Mouse (Mus musculus) kidney, embryonic 14.5 days (tissue): ENCODE results near the gene Tnfaip6. TPM values are rescaled to one million over a fixed set of nuclear protein-coding genes. Genes with fewer than 3 reads are reported as not detected.
"Not testable (repeated sequence)": the region's sequence is repeated elsewhere in the genome, so short reads cannot be mapped to it uniquely, and the experiment has no call there.

Experiments used
- ATAC-seq: fragments of 200-750 bp; cut with Nextera tagmentation; 2 replicates; pipeline ENCODE4 v1.8.0; 2017; ENCODE audit warnings: moderate number of reproducible peaks, mild to moderate bottlenecking, moderate TSS enrichment, moderate library complexity; ENCODE audit not compliant: low FRiP score, low TSS enrichment
- H3K27ac ChIP-seq: fragments of 300-500 bp; sonication (generic); 2 replicates; pipeline ENCODE4 v1.5.1; 2014; ENCODE audit warnings: low read depth, mild to moderate bottlenecking, low read length, moderate library complexity, mixed read lengths
- H3K27me3 ChIP-seq: fragments of 300-500 bp; sonication (generic); 2 replicates; pipeline ENCODE4 v1.6.1; 2014; ENCODE audit warnings: mild to moderate bottlenecking, low read length; ENCODE audit not compliant: control insufficient read depth, insufficient read depth
- H3K36me3 ChIP-seq: fragments of 300-500 bp; sonication (generic); 2 replicates; pipeline ENCODE4 v1.6.1; 2014; ENCODE audit warnings: low read length, mixed read lengths; ENCODE audit not compliant: control insufficient read depth, insufficient read depth
- H3K4me1 ChIP-seq: fragments of 300-500 bp; sonication (generic); 2 replicates; pipeline ENCODE4 v1.6.1; 2014; ENCODE audit warnings: low read length, mixed read lengths; ENCODE audit not compliant: control insufficient read depth, insufficient read depth
- H3K4me2 ChIP-seq: fragments of 300-500 bp; sonication (generic); replicated peaks from 2 replicates; pipeline ENCODE4 v1.6.1; 2014; ENCODE audit warnings: low read depth, mild to moderate bottlenecking, low read length
- H3K4me3 ChIP-seq: fragments of 300-500 bp; sonication (generic); 2 replicates; pipeline ENCODE4 v1.5.1; 2014; ENCODE audit warnings: mild to moderate bottlenecking, low read length
- H3K9ac ChIP-seq: fragments of 300-500 bp; sonication (generic); 2 replicates; pipeline ENCODE4 v1.6.1; 2014; ENCODE audit warnings: low read depth, mild to moderate bottlenecking, low read length, moderate library complexity
- H3K9me3 ChIP-seq: fragments of 300-500 bp; sonication (generic); 2 replicates; pipeline ENCODE4 v1.6.1; 2016; ENCODE audit warnings: low read length; ENCODE audit not compliant: control insufficient read depth
- WGBS: fragments of 180-500 bp; shearing (Covaris S2); extraction: QIAGEN DNeasy Blood & Tissue Kit; methylation state at CpG from one replicate; pipeline ENCODE4 v1.1.7; 2014; 5-methylcytosine and 5-hydroxymethylcytosine counted together
- polyA plus RNA-seq: library from polyadenylated mRNA; unstranded; fragments of >200 nt; fragmentation: Nextera tagmentation; extraction: Ambion mirVana; gene quantifications from 2 replicates; pipeline ENCODE4 v1.2.1, GENCODE M21; 2014

Tnfaip6 gene
- 7.7 and 8.2 TPM in 2 replicates for polyA plus RNA-seq

GRCm38 (mm10) chr2:52037882-52038281 lies at the start of gene Tnfaip6:
Gene Tnfaip6 (plus strand): TSS chr2:52038009.
- H3K9ac ChIP-seq: peak within 1 kb of the TSS; percentile 40; the same call in 1 of the 2 replicates
- H3K4me2 ChIP-seq: peak within 1 kb of the TSS; percentile 62
- WGBS: under 1% methylated on average over 17 of the region's 17 CpGs
- no peak within 1 kb of the TSS for H3K27ac ChIP-seq
- no peaks in the 10 kb centered on the region for H3K27me3 ChIP-seq
- no peaks in the 10 kb centered on the region for H3K9me3 ChIP-seq
- 0 out of 2 replicates have a peak, but pooled peaks have one; percentile 22 for ATAC-seq
- H3K4me3 ChIP-seq: peak within 1 kb of the TSS; percentile 47
- H3K36me3 ChIP-seq: no peaks in the 10 kb centered on the region
- H3K4me1 ChIP-seq: no peaks in the 10 kb centered on the region

GRCm38 (mm10) chr2:51989559-51989958 lies 48.2 kb upstream of the Tnfaip6 start:
- WGBS: 66% methylated on average over 2 of the region's 2 CpGs
- ATAC-seq: no peak
- H3K4me1 ChIP-seq: no peaks in the 10 kb centered on the region

GRCm38 (mm10) chr2:51991447-51991846 lies 46.4 kb upstream of the Tnfaip6 start:
- no peak overlapping the region for H3K4me2 ChIP-seq
- 88% methylated on average over 6 of the region's 6 CpGs for WGBS
- H3K9me3 ChIP-seq: no peaks in the 10 kb centered on the region
- no peaks in the 10 kb centered on the region for H3K36me3 ChIP-seq
- ATAC-seq: no peak
- H3K9ac ChIP-seq: no peak overlapping the region
- no peaks in the 10 kb centered on the region for H3K27me3 ChIP-seq
- H3K4me1 ChIP-seq: no peaks in the 10 kb centered on the region
- no peak overlapping the region for H3K27ac ChIP-seq
- H3K4me3 ChIP-seq: no peak overlapping the region

More at GRCm38 (mm10) chr2:51989559-51989958, 48.2 kb upstream of the Tnfaip6 start:
- H3K4me2 ChIP-seq: no peak overlapping the region
- H3K27ac ChIP-seq: no peak overlapping the region
- H3K4me3 ChIP-seq: no peak overlapping the region
- H3K9ac ChIP-seq: no peak overlapping the region
- no peaks in the 10 kb centered on the region for H3K36me3 ChIP-seq
- no peaks in the 10 kb centered on the region for H3K27me3 ChIP-seq
- no peaks in the 10 kb centered on the region for H3K9me3 ChIP-seq

GRCm38 (mm10) chr2:51999996-52000395 lies 37.8 kb upstream of the Tnfaip6 start:
- no peak overlapping the region for H3K27ac ChIP-seq
- H3K4me1 ChIP-seq: no peaks in the 10 kb centered on the region
- ATAC-seq: no peak

GRCm38 (mm10) chr2:52001521-52001920 lies 36.3 kb upstream of the Tnfaip6 start:
- Histone ChIP-seq H3K4me2 (no peak overlapping the region), H3K9ac (no peak overlapping the region), H3K27ac (no peak overlapping the region), H3K36me3 (no peaks in the 10 kb centered on the region), H3K4me1 (no peaks in the 10 kb centered on the region), H3K9me3 (no peaks in the 10 kb centered on the region), H3K27me3 (no peaks in the 10 kb centered on the region), H3K4me3 (no peak overlapping the region)
- 91% methylated on average over 8 of the region's 8 CpGs for WGBS
- ATAC-seq: no peak

More at GRCm38 (mm10) chr2:51999996-52000395, 37.8 kb upstream of the Tnfaip6 start:
- H3K4me2 ChIP-seq: no peak overlapping the region
- no peak overlapping the region for H3K4me3 ChIP-seq
- WGBS: 62% methylated on average over 7 of the region's 7 CpGs
- H3K9ac ChIP-seq: no peak overlapping the region
- H3K27me3 ChIP-seq: no peaks in the 10 kb centered on the region
- H3K36me3 ChIP-seq: no peaks in the 10 kb centered on the region
- no peaks in the 10 kb centered on the region for H3K9me3 ChIP-seq

GRCm38 (mm10) chr2:52002299-52002698 lies 35.5 kb upstream of the Tnfaip6 start:
- WGBS: 90% methylated on average over 10 of the region's 10 CpGs
- not testable (repeated sequence) for H3K9me3 ChIP-seq

GRCm38 (mm10) chr2:52006380-52006779 lies 31.4 kb upstream of the Tnfaip6 start:
- Histone ChIP-seq H3K36me3 (no peaks in the 10 kb centered on the region), H3K27ac (no peak overlapping the region), H3K27me3 (no peaks in the 10 kb centered on the region), H3K9me3 (no peaks in the 10 kb centered on the region), H3K9ac (no peak overlapping the region), H3K4me3 (no peak overlapping the region), H3K4me1 (no peaks in the 10 kb centered on the region), H3K4me2 (no peak overlapping the region)
- ATAC-seq: no peak
- 85% methylated on average over 3 of the region's 3 CpGs for WGBS

More at GRCm38 (mm10) chr2:52002299-52002698, 35.5 kb upstream of the Tnfaip6 start:
- not testable (repeated sequence) for H3K9ac ChIP-seq, H3K36me3 ChIP-seq, ATAC-seq, H3K4me2 ChIP-seq, H3K4me1 ChIP-seq, H3K27me3 ChIP-seq, H3K4me3 ChIP-seq, H3K27ac ChIP-seq

GRCm38 (mm10) chr2:52011820-52012219 lies 26.0 kb upstream of the Tnfaip6 start:
- H3K9me3 ChIP-seq, H3K4me2 ChIP-seq, H3K4me1 ChIP-seq, H3K36me3 ChIP-seq, H3K27ac ChIP-seq, H3K4me3 ChIP-seq, ATAC-seq, H3K9ac ChIP-seq, H3K27me3 ChIP-seq: not testable (repeated sequence)
- 84% methylated on average over 3 of the region's 3 CpGs for WGBS

- H3K9ac ChIP-seq: no peak overlapping the region
- no peak for ATAC-seq
- no peaks in the 10 kb centered on the region for H3K27me3 ChIP-seq
- H3K27ac ChIP-seq: no peak overlapping the region
- no peaks in the 10 kb centered on the region for H3K9me3 ChIP-seq
- H3K36me3 ChIP-seq: no peaks in the 10 kb centered on the region
- H3K4me2 ChIP-seq: no peak overlapping the region
- WGBS: 80% methylated on average over 9 of the region's 9 CpGs
- no peak overlapping the region for H3K4me3 ChIP-seq
- 0 out of 2 replicates have a peak, but pooled peaks cover 4% of the 10 kb centered on the region for H3K4me1 ChIP-seq
These were observed 24.4 kb upstream of the Tnfaip6 start for GRCm38 (mm10) chr2:52013306-52013820.
